Mouse (Mus musculus): ENCODE measurements around the gene Ankrd55. TPM values are rescaled to one million over a fixed set of nuclear protein-coding genes. Genes with fewer than 3 reads are reported as not detected.

Gene Ankrd55
- polyA plus RNA-seq, 1 experiment: 10.0 TPM

DNA sequence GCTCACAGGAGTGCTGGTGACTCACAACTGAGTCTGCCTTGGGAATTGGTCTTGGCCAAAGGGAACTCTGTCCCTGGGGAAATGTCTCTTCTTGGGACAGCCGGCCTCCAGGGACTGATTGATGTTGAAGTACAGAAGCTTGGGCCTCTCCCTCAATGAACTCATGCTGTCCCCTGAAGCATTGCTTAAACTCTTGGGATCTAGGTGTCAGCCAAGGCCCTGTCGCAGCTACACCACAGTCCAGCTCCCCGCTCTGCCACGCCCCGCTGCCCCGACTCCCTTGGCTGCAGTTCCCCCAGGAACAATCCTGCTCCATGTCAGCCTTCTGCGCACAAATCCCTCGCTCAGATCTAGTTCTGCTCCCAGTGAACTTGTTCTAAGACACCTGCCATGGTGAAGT is 34.1 kb upstream of the Ankrd55 start:
- Histone ChIP-seq H3K4me3 (ENCODE audit: control insufficient read depth, low read depth, low read length) (no peak overlapping the region), H3K4me1 (ENCODE audit: control insufficient read depth, insufficient read depth, low read length) (peaks cover 2% of the 10 kb centered on the region; the same call in 1 of the 2 replicates), H3K27ac (ENCODE audit: control insufficient read depth, insufficient read depth, low read depth, low read length) (no peak overlapping the region), H3K27me3 (ENCODE audit: control insufficient read depth, insufficient read depth, low read length) (no peaks in the 10 kb centered on the region), H3K36me3 (ENCODE audit: control insufficient read depth, insufficient read depth, low read length) (no peaks in the 10 kb centered on the region)
- TF ChIP-seq POLR2A (IDR thresholded peaks at IDR 0.05; ENCODE audit: control insufficient read depth, low read depth, low read length): no peak
- no peak for TF ChIP-seq CTCF (IDR thresholded peaks at IDR 0.05; ENCODE audit: control insufficient read depth, insufficient read depth, insufficient replicate concordance, low read depth, low read length)

GRCm38 (mm10) chr13:112255862-112256261 is 32.4 kb upstream of the Ankrd55 start:
- Histone ChIP-seq H3K36me3 (ENCODE audit: control insufficient read depth, insufficient read depth, low read length) (no peaks in the 10 kb centered on the region), H3K4me1 (ENCODE audit: control insufficient read depth, insufficient read depth, low read length) (peaks cover 2% of the 10 kb centered on the region; the same call in 1 of the 2 replicates), H3K27me3 (ENCODE audit: control insufficient read depth, insufficient read depth, low read length) (no peaks in the 10 kb centered on the region), H3K4me3 (ENCODE audit: control insufficient read depth, low read depth, low read length) (no peak overlapping the region), H3K27ac (ENCODE audit: control insufficient read depth, insufficient read depth, low read depth, low read length) (no peak overlapping the region)
- TF ChIP-seq POLR2A (IDR thresholded peaks at IDR 0.05; ENCODE audit: control insufficient read depth, low read depth, low read length) (no peak), CTCF (IDR thresholded peaks at IDR 0.05; ENCODE audit: control insufficient read depth, insufficient read depth, insufficient replicate concordance, low read depth, low read length) (no peak)

GRCm38 (mm10) chr13:112258478-112258877 is 29.8 kb upstream of the Ankrd55 start:
- Histone ChIP-seq H3K27me3 (ENCODE audit: control insufficient read depth, insufficient read depth, low read length) (no peaks in the 10 kb centered on the region), H3K4me3 (ENCODE audit: control insufficient read depth, low read depth, low read length) (no peak overlapping the region), H3K27ac (ENCODE audit: control insufficient read depth, insufficient read depth, low read depth, low read length) (no peak overlapping the region), H3K4me1 (ENCODE audit: control insufficient read depth, insufficient read depth, low read length) (peaks cover 2% of the 10 kb centered on the region; the same call in 1 of the 2 replicates), H3K36me3 (ENCODE audit: control insufficient read depth, insufficient read depth, low read length) (no peaks in the 10 kb centered on the region)
- TF ChIP-seq POLR2A (IDR thresholded peaks at IDR 0.05; ENCODE audit: control insufficient read depth, low read depth, low read length) (no peak), CTCF (IDR thresholded peaks at IDR 0.05; ENCODE audit: control insufficient read depth, insufficient read depth, insufficient replicate concordance, low read depth, low read length) (no peak)

- H3K4me3 ChIP-seq (ENCODE audit: control insufficient read depth, low read depth, low read length): no peak overlapping the region
- peak; percentile 71; the same call in 1 of the 2 replicates for TF ChIP-seq CTCF (IDR thresholded peaks at IDR 0.05; ENCODE audit: control insufficient read depth, insufficient read depth, insufficient replicate concordance, low read depth, low read length)
- TF ChIP-seq POLR2A (IDR thresholded peaks at IDR 0.05; ENCODE audit: control insufficient read depth, low read depth, low read length): no peak
- no peaks in the 10 kb centered on the region for H3K4me1 ChIP-seq (ENCODE audit: control insufficient read depth, insufficient read depth, low read length)
- H3K36me3 ChIP-seq (ENCODE audit: control insufficient read depth, insufficient read depth, low read length): no peaks in the 10 kb centered on the region
- H3K27ac ChIP-seq (ENCODE audit: control insufficient read depth, insufficient read depth, low read depth, low read length): no peak overlapping the region
- H3K27me3 ChIP-seq (ENCODE audit: control insufficient read depth, insufficient read depth, low read length): no peaks in the 10 kb centered on the region
Measured at GRCm38 (mm10) chr13:112259398-112259797, 28.9 kb upstream of the Ankrd55 start.

- peak; percentile 20; the same call in 1 of the 2 replicates for TF ChIP-seq CTCF (IDR thresholded peaks at IDR 0.05; ENCODE audit: control insufficient read depth, insufficient read depth, insufficient replicate concordance, low read depth, low read length)
- TF ChIP-seq POLR2A (IDR thresholded peaks at IDR 0.05; ENCODE audit: control insufficient read depth, low read depth, low read length): no peak
- Histone ChIP-seq H3K36me3 (ENCODE audit: control insufficient read depth, insufficient read depth, low read length) (no peaks in the 10 kb centered on the region), H3K4me3 (ENCODE audit: control insufficient read depth, low read depth, low read length) (no peak overlapping the region), H3K4me1 (ENCODE audit: control insufficient read depth, insufficient read depth, low read length) (no peaks in the 10 kb centered on the region), H3K27me3 (ENCODE audit: control insufficient read depth, insufficient read depth, low read length) (no peaks in the 10 kb centered on the region), H3K27ac (ENCODE audit: control insufficient read depth, insufficient read depth, low read depth, low read length) (no peak overlapping the region)
Measured at GRCm38 (mm10) chr13:112264666-112265065, 23.6 kb upstream of the Ankrd55 start.

DNA sequence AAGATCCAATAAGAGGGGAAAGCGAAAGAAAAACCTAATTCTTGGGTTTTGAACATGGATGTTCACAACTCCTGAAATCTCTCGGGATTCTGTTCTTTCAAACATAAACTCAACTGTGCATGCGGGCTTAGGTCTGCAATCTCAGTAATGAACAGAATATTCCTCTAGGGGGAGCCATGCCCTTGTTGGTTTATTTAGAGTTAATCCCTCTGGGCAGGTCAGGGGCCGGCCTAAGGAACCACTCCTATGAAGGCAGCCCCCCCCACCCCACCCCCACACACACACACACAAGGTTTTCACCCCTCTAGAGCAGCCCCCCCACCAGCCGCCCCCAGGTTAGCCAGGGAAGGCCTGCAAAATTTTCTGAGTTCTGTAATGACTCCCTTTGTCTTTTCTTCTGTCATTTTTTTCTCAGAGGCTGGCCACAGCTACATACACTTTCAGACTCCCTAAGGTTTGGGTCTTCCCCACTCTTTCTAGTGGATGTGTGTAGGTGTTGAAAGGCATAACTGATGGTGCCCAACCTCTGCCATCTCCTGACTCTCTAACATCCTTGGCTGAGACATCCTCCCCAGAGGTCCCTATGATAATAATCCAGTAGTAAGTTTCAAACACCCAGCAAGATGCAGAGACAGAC is 16.2 kb upstream of the Ankrd55 start:
- no peak for TF ChIP-seq CTCF (IDR thresholded peaks at IDR 0.05; ENCODE audit: control insufficient read depth, insufficient read depth, insufficient replicate concordance, low read depth, low read length)
- no peak for TF ChIP-seq POLR2A (IDR thresholded peaks at IDR 0.05; ENCODE audit: control insufficient read depth, low read depth, low read length)
- no peaks in the 10 kb centered on the region for H3K4me1 ChIP-seq (ENCODE audit: control insufficient read depth, insufficient read depth, low read length)
- H3K36me3 ChIP-seq (ENCODE audit: control insufficient read depth, insufficient read depth, low read length): no peaks in the 10 kb centered on the region
- no peak overlapping the region for H3K4me3 ChIP-seq (ENCODE audit: control insufficient read depth, low read depth, low read length)
- no peaks in the 10 kb centered on the region for H3K27me3 ChIP-seq (ENCODE audit: control insufficient read depth, insufficient read depth, low read length)
- no peak overlapping the region for H3K27ac ChIP-seq (ENCODE audit: control insufficient read depth, insufficient read depth, low read depth, low read length)

DNA sequence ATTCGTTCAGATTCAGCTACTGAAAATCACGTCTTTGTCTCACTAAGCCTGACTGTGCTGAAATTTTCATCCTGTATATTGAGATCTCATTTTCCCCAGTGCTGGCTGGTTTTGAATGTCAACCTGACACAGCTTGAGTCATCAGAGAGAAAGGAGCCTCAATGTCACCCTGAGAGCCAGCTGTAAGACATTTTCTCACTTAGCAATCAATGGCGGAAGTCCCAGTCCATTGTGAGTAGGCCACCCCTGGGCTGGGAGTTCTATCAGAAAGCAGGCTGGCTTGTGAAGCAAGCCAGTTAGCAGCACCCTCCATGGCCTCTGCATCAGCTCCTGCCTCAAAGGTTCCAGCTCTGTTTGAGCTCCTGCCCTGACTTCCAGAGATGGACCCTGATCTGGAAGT is 13.6 kb upstream of the Ankrd55 start:
- TF ChIP-seq CTCF (IDR thresholded peaks at IDR 0.05; ENCODE audit: control insufficient read depth, insufficient read depth, insufficient replicate concordance, low read depth, low read length): no peak
- no peak for TF ChIP-seq POLR2A (IDR thresholded peaks at IDR 0.05; ENCODE audit: control insufficient read depth, low read depth, low read length)
- Histone ChIP-seq H3K27ac (ENCODE audit: control insufficient read depth, insufficient read depth, low read depth, low read length) (no peak overlapping the region), H3K4me1 (ENCODE audit: control insufficient read depth, insufficient read depth, low read length) (no peaks in the 10 kb centered on the region), H3K4me3 (ENCODE audit: control insufficient read depth, low read depth, low read length) (no peak overlapping the region), H3K27me3 (ENCODE audit: control insufficient read depth, insufficient read depth, low read length) (no peaks in the 10 kb centered on the region), H3K36me3 (ENCODE audit: control insufficient read depth, insufficient read depth, low read length) (no peaks in the 10 kb centered on the region)

Data from testis, adult 2 months (tissue).